ENCODE assay signal across 8 mouse cellular contexts in the genomic region with DNA sequence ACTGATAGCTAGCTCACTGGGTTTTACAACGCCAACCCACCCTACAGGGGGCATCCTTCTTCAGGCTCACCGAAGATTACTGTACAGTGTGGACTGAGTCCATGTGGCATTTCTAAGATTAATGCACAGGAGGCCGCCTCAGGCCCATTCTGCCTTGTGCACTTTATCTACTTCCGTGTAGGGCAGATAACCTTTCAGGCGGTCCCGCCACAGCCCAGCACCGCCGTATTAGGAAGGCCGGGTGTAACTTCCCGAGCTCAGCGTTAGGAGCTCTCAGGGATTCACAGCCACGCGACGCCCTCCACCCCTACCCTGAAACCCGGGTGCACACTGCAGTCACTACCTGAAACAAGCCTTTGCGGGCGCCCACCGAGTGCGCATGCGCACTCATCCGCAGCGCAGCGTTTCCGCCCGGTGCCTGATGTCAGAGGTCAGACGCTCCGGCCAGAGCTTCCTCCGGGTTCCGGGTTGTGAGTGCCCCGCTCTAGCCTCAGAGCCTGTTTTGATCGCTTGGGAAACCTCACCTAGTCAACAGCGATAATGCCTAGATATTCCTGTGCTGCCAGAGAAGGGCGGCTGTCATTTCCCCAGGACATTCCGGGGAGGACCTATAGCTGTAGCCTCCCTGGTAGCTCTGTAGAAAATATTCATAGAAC. TPM values are rescaled to one million over a fixed set of nuclear protein-coding genes. Genes with fewer than 3 reads are reported as not detected.
DNase-seq lines count a peak whose midpoint lies in the region; ATAC-seq lines count a peak whose summit lies in the region.

No protein-coding gene starts in this region.

- peaks cover 11% of the 10 kb centered on the region for H3K4me1 ChIP-seq in hindbrain, embryonic 12.5 days

- no peaks in the 10 kb centered on the region for H3K27me3 ChIP-seq in hindbrain, embryonic 12.5 days

- ATAC-seq in hindbrain, embryonic 12.5 days (ENCODE audit: low FRiP score) = peak; percentile 95

- peak overlapping the region; percentile 75 for H3K9ac ChIP-seq in hindbrain, embryonic 12.5 days

- H3K4me2 ChIP-seq in hindbrain, embryonic 12.5 days (replicated peaks) = peak overlapping the region; percentile 72

- H3K4me3 ChIP-seq in hindbrain, embryonic 12.5 days = peak overlapping the region; percentile 58

- 5% methylated on average over 34 of the region's 34 CpGs for WGBS in hindbrain, embryonic 12.5 days

- peak overlapping the region; percentile 71 for H3K27ac ChIP-seq in hindbrain, embryonic 12.5 days

- H3K9me3 ChIP-seq in hindbrain, embryonic 12.5 days (replicated peaks) = no peaks in the 10 kb centered on the region

- no peaks in the 10 kb centered on the region; the same call in 1 of the 2 replicates for H3K36me3 ChIP-seq in hindbrain, embryonic 12.5 days

- peak; percentile 81 for DNase-seq in Muller cell, postnatal 12 days (ENCODE audit: inconsistent ontology term)
- DNase-seq in cerebellum, postnatal 14 days = peak; percentile 92 to 96
- DNase-seq in frontal cortex, postnatal 14 days (ENCODE audit: low spot score in 2 of 2) = peak; percentile 82 to 86
- DNase-seq in layer of hippocampus, postnatal 14 days (ENCODE audit: low spot score in 2 of 2) = peak; percentile 91
- peak; percentile 92 for DNase-seq in lung, postnatal 10 days
- peak; percentile 86 for DNase-seq in ovary, postnatal 14 days (ENCODE audit: low spot score)
- DNase-seq in thymus, postnatal 10 days (ENCODE audit: low spot score in 2 of 2) = peak; percentile 87 to 89

RNA-seq across cellular contexts. Expression of a gene that starts 6.0 kb away (rescaled TPM):
- polyA plus RNA-seq in hindbrain, embryonic 12.5 days (2016; fragmentation: Nextera tagmentation; extraction: Ambion mirVana) = 27.6 and 27.7 TPM in 2 replicates
- total RNA-seq in layer of hippocampus, postnatal 14 days (2021) = 10 to 100 TPM; 32.2 to 32.6 TPM

RNA-seq across cellular contexts. Expression of a gene that starts 6.5 kb away (rescaled TPM):
- 1.6 and 1.8 TPM in 2 replicates for polyA plus RNA-seq in hindbrain, embryonic 12.5 days (2016; fragmentation: Nextera tagmentation; extraction: Ambion mirVana)
- total RNA-seq in layer of hippocampus, postnatal 14 days (2021) = 1 to 10 TPM; 9.1 to 9.9 TPM

Comparison
In these comparisons a context has a peak if more than half of its experiments do, and no peak if none do; other contexts are left out.
1. Peak in every context shown above with its lines: DNase-seq, ATAC-seq, H3K4me3 ChIP-seq and H3K27ac ChIP-seq.